Mouse (Mus musculus) hindbrain, embryonic 10.5 days (tissue): ENCODE data around the gene AC161166.1. TPM values are rescaled to one million over a fixed set of nuclear protein-coding genes. Genes with fewer than 3 reads are reported as not detected.
A peak's percentile ranks its signal among the peaks of the same experiment; 100 is the strongest.
"Not testable (repeated sequence)": the region's sequence is repeated elsewhere in the genome, so short reads cannot be mapped to it uniquely, and the experiment has no call there.

Experiments
- DNase-seq: peaks from one replicate; pipeline ENCODE4 v3.0.0-alpha.2; 2017; ENCODE audit warnings: low spot score
- H3K27ac ChIP-seq: fragments of 300-500 bp; sonication (generic); 2 replicates; pipeline ENCODE4 v1.5.1; 2016; ENCODE audit warnings: mild to moderate bottlenecking, moderate library complexity
- H3K27me3 ChIP-seq: fragments of 300-500 bp; sonication (generic); 2 replicates; pipeline ENCODE4 v1.6.1; 2016; ENCODE audit warnings: mild to moderate bottlenecking; ENCODE audit not compliant: poor library complexity, insufficient read depth, severe bottlenecking
- H3K36me3 ChIP-seq: fragments of 300-500 bp; sonication (generic); 2 replicates; pipeline ENCODE4 v1.6.1; 2016; ENCODE audit warnings: mild to moderate bottlenecking, moderate library complexity
- H3K4me1 ChIP-seq: fragments of 300-500 bp; sonication (generic); replicated peaks from 2 replicates; pipeline ENCODE4 v1.6.1; 2016; ENCODE audit warnings: mild to moderate bottlenecking
- H3K4me3 ChIP-seq: fragments of 300-500 bp; sonication (generic); 2 replicates; pipeline ENCODE4 v1.5.1; 2016; ENCODE audit warnings: mild to moderate bottlenecking, moderate library complexity
- H3K9me3 ChIP-seq: fragments of 300-500 bp; sonication (generic); 2 replicates; pipeline ENCODE4 v1.6.1; 2016; ENCODE audit warnings: mild to moderate bottlenecking, moderate library complexity
- WGBS: fragments of 180-500 bp; shearing (Covaris S2); methylation state at CpG from one replicate; pipeline ENCODE4 v1.1.7; 2016; 5-methylcytosine and 5-hydroxymethylcytosine counted together
- polyA plus RNA-seq: library from polyadenylated mRNA; unstranded; fragments of >200 nt; fragmentation: Nextera tagmentation; extraction: Ambion mirVana; gene quantifications from 2 replicates; pipeline ENCODE4 v1.2.1, GENCODE M21; 2016

AC161166.1 gene
- polyA plus RNA-seq, 1 experiment from 2014 or later, result 1.1 TPM

GRCm38 (mm10) chr7:24520054-24520453 is 7.8 kb upstream of the AC161166.1 start:
- not testable (repeated sequence) for H3K4me1 ChIP-seq, H3K27ac ChIP-seq, DNase-seq, H3K4me3 ChIP-seq, H3K9me3 ChIP-seq, H3K27me3 ChIP-seq
- WGBS, result 90% methylated on average over 10 of the region's 10 CpGs
- H3K36me3 ChIP-seq, result peaks cover 39% of the 10 kb centered on the region

- peaks cover 48% of the 10 kb centered on the region for H3K36me3 ChIP-seq
- H3K4me1 ChIP-seq, result no peaks in the 10 kb centered on the region
- H3K27me3 ChIP-seq, result no peaks in the 10 kb centered on the region
- 45% methylated on average over 3 of the region's 3 CpGs for WGBS
- no peaks in the 10 kb centered on the region for H3K9me3 ChIP-seq
- no peak overlapping the region for H3K4me3 ChIP-seq
- DNase-seq, result no peak
- no peak overlapping the region for H3K27ac ChIP-seq
Observed at GRCm38 (mm10) chr7:24519130-24519529, 6.9 kb upstream of the AC161166.1 start.

- WGBS, result 56% methylated on average over 6 of the region's 6 CpGs
- DNase-seq, result no peak
- H3K4me3 ChIP-seq, result no peak overlapping the region
- H3K4me1 ChIP-seq, result no peaks in the 10 kb centered on the region
- no peak overlapping the region for H3K27ac ChIP-seq
- H3K9me3 ChIP-seq, result no peaks in the 10 kb centered on the region
- H3K27me3 ChIP-seq, result no peaks in the 10 kb centered on the region
- peaks cover 62% of the 10 kb centered on the region for H3K36me3 ChIP-seq
Observed at GRCm38 (mm10) chr7:24517654-24518053, 5.4 kb upstream of the AC161166.1 start.

GRCm38 (mm10) chr7:24517077-24517476 is 4.8 kb upstream of the AC161166.1 start:
- DNase-seq, result no peak
- Histone ChIP-seq H3K27ac (no peak overlapping the region), H3K4me3 (no peak overlapping the region), H3K27me3 (no peaks in the 10 kb centered on the region), H3K36me3 (peaks cover 67% of the 10 kb centered on the region), H3K4me1 (no peaks in the 10 kb centered on the region), H3K9me3 (no peaks in the 10 kb centered on the region)
- WGBS, result 39% methylated on average over 5 of the region's 5 CpGs

GRCm38 (mm10) chr7:24516319-24516718 is 4.1 kb upstream of the AC161166.1 start:
- H3K4me3 ChIP-seq, H3K9me3 ChIP-seq, DNase-seq, H3K4me1 ChIP-seq, H3K27ac ChIP-seq, H3K27me3 ChIP-seq: not testable (repeated sequence)
- WGBS, result 61% methylated on average over 8 of the region's 8 CpGs
- peaks cover 75% of the 10 kb centered on the region for H3K36me3 ChIP-seq

- H3K9me3 ChIP-seq, result no peaks in the 10 kb centered on the region
- DNase-seq, result no peak
- H3K4me1 ChIP-seq, result peaks cover 49% of the 10 kb centered on the region
- peak overlapping the region; percentile 100 for H3K27ac ChIP-seq
- H3K4me3 ChIP-seq, result peak overlapping the region; percentile 77
- 2% methylated on average over 20 of the region's 20 CpGs for WGBS
- H3K27me3 ChIP-seq, result peaks cover 7% of the 10 kb centered on the region; the same call in 1 of the 2 replicates
- peaks cover 36% of the 10 kb centered on the region for H3K36me3 ChIP-seq
Observed at GRCm38 (mm10) chr7:24507726-24508114, 4.5 kb downstream of the AC161166.1 start.

GRCm38 (mm10) chr7:24506838-24507725 is 5.2 kb downstream of the AC161166.1 start, which contains the start of gene Zfp428:
Gene Zfp428, plus strand, starts transcription at chr7:24507006.
- WGBS, result under 1% methylated on average over 84 of the region's 84 CpGs
- peaks cover 7% of the 10 kb centered on the region; the same call in 1 of the 2 replicates for H3K27me3 ChIP-seq
- DNase-seq, result peak; percentile 90
- H3K9me3 ChIP-seq, result no peaks in the 10 kb centered on the region
- H3K4me1 ChIP-seq, result peaks cover 49% of the 10 kb centered on the region
- peak within 1 kb of the TSS; percentile 100 for H3K27ac ChIP-seq
- peaks cover 36% of the 10 kb centered on the region for H3K36me3 ChIP-seq
- peak within 1 kb of the TSS; percentile 77 for H3K4me3 ChIP-seq

- DNase-seq, result no peak
- Histone ChIP-seq H3K27me3 (peaks cover 10% of the 10 kb centered on the region), H3K4me1 (peaks cover 49% of the 10 kb centered on the region), H3K9me3 (no peaks in the 10 kb centered on the region), H3K27ac (peak overlapping the region; percentile 100), H3K4me3 (peak overlapping the region; percentile 77), H3K36me3 (peaks cover 36% of the 10 kb centered on the region)
- WGBS, result under 1% methylated on average over 12 of the region's 12 CpGs
Observed at GRCm38 (mm10) chr7:24506476-24506837, 5.8 kb downstream of the AC161166.1 start.

- DNase-seq, result no peak
- Histone ChIP-seq H3K4me1 (peaks cover 49% of the 10 kb centered on the region), H3K36me3 (peaks cover 36% of the 10 kb centered on the region), H3K27me3 (peaks cover 14% of the 10 kb centered on the region), H3K9me3 (peaks cover 1% of the 10 kb centered on the region; the same call in 1 of the 2 replicates), H3K4me3 (peak overlapping the region; percentile 77), H3K27ac (peak overlapping the region; percentile 100)
- 22% methylated on average over 3 of the region's 3 CpGs for WGBS
Observed at GRCm38 (mm10) chr7:24506065-24506459, 6.2 kb downstream of the AC161166.1 start.

- peaks cover 19% of the 10 kb centered on the region for H3K27me3 ChIP-seq
- peaks cover 49% of the 10 kb centered on the region for H3K4me1 ChIP-seq
- H3K36me3 ChIP-seq, result peaks cover 36% of the 10 kb centered on the region
- peak; percentile 21 for DNase-seq
- peaks cover 6% of the 10 kb centered on the region; the same call in 1 of the 2 replicates for H3K9me3 ChIP-seq
- H3K4me3 ChIP-seq, result peak overlapping the region; percentile 77
- peak overlapping the region; percentile 50 for H3K27ac ChIP-seq
- WGBS, result 15% methylated on average over 15 of the region's 15 CpGs
Observed at GRCm38 (mm10) chr7:24505447-24506064, 6.7 kb downstream of the AC161166.1 start.

GRCm38 (mm10) chr7:24504868-24505267 is 7.4 kb downstream of the AC161166.1 start:
- H3K27ac ChIP-seq, result 0 out of 2 replicates have a peak overlapping the region, but pooled peaks have one; percentile 50
- WGBS, result 9% methylated on average over 4 of the region's 4 CpGs
- H3K4me3 ChIP-seq, result 0 out of 2 replicates have a peak overlapping the region, but pooled peaks have one; percentile 77
- H3K4me1 ChIP-seq, result peaks cover 56% of the 10 kb centered on the region
- peaks cover 26% of the 10 kb centered on the region for H3K27me3 ChIP-seq
- peaks cover 38% of the 10 kb centered on the region for H3K36me3 ChIP-seq
- DNase-seq, result no peak
- H3K9me3 ChIP-seq, result peaks cover 8% of the 10 kb centered on the region; the same call in 1 of the 2 replicates

GRCm38 (mm10) chr7:24504004-24504403 is 8.3 kb downstream of the AC161166.1 start:
- Histone ChIP-seq H3K36me3 (peaks cover 46% of the 10 kb centered on the region), H3K4me3 (no peak overlapping the region), H3K27me3 (peaks cover 34% of the 10 kb centered on the region), H3K4me1 (peaks cover 64% of the 10 kb centered on the region), H3K9me3 (peaks cover 8% of the 10 kb centered on the region; the same call in 1 of the 2 replicates), H3K27ac (0 out of 2 replicates have a peak overlapping the region, but pooled peaks have one; percentile 20)
- WGBS, result 27% methylated on average over 10 of the region's 10 CpGs
- no peak for DNase-seq

- Histone ChIP-seq H3K36me3 (peaks cover 55% of the 10 kb centered on the region), H3K4me1 (peaks cover 49% of the 10 kb centered on the region), H3K9me3 (peaks cover 12% of the 10 kb centered on the region; the same call in 1 of the 2 replicates), H3K27ac (no peak overlapping the region), H3K4me3 (no peak overlapping the region), H3K27me3 (peaks cover 58% of the 10 kb centered on the region)
- WGBS, result 46% methylated on average over 21 of the region's 21 CpGs
- DNase-seq, result no peak
Observed at GRCm38 (mm10) chr7:24501492-24501891, 10.8 kb downstream of the AC161166.1 start.
